Mouse (Mus musculus) heart, adult 18-20 months (tissue): Measurements from ENCODE around the gene Hacl1. TPM values are rescaled to one million over a fixed set of nuclear protein-coding genes. Genes with fewer than 3 reads are reported as not detected.

Experiments used
- DNase-seq, 2 experiments: peaks; one replicate each; pipeline ENCODE4 v3.0.0; 2021 to 2022; ENCODE audit warnings: mixed read lengths in 1 of 2
- total RNA-seq, 2 experiments: library from RNA; stranded (reverse); gene quantifications; 2 replicates each; pipeline ENCODE4 v1.2.3; 2021

The Hacl1 gene
- total RNA-seq, 2 experiments from 2014 or later, result 10.9 to 11.5 TPM

- DNase-seq, result no peak
Observed at GRCm38 (mm10) chr14:31574903-31575665, 66.0 kb downstream of the Hacl1 start.

GRCm38 (mm10) chr14:31572561-31573175 lies 68.4 kb downstream of the Hacl1 start:
- no peak for DNase-seq

- DNase-seq, result no peak
Observed at GRCm38 (mm10) chr14:31571419-31571818, 69.7 kb downstream of the Hacl1 start.

- DNase-seq, result no peak
Observed at GRCm38 (mm10) chr14:31570131-31570951, 70.7 kb downstream of the Hacl1 start.

GRCm38 (mm10) chr14:31569151-31569631 lies 71.9 kb downstream of the Hacl1 start:
- peak; percentile 25 to 57 for DNase-seq

- DNase-seq, result no peak
Observed at GRCm38 (mm10) chr14:31565478-31566212, 75.4 kb downstream of the Hacl1 start.

GRCm38 (mm10) chr14:31564452-31565179 lies 76.5 kb downstream of the Hacl1 start:
- DNase-seq, result peak; percentile 72 to 84

GRCm38 (mm10) chr14:31560886-31561285 lies 80.2 kb downstream of the Hacl1 start:
- peak; percentile 76 to 82 for DNase-seq

- DNase-seq, result no peak
Observed at GRCm38 (mm10) chr14:31559216-31559615, 81.9 kb downstream of the Hacl1 start.

- DNase-seq, result no peak
Observed at GRCm38 (mm10) chr14:31557784-31558183, 83.3 kb downstream of the Hacl1 start.

GRCm38 (mm10) chr14:31557273-31557672 lies 83.8 kb downstream of the Hacl1 start:
- no peak for DNase-seq

- no peak for DNase-seq
Observed at GRCm38 (mm10) chr14:31556526-31557260, 84.4 kb downstream of the Hacl1 start.

GRCm38 (mm10) chr14:31555963-31556434 lies 85.1 kb downstream of the Hacl1 start:
- DNase-seq, result peak in 1 of 2 experiments; percentile 48

- DNase-seq, result no peak
Observed at GRCm38 (mm10) chr14:31555021-31555420, 86.1 kb downstream of the Hacl1 start.

Other genes with a start within 250 kb of the Hacl1 start
- 10 to 100 TPM; 60.0 to 60.9 TPM for gene Sh3bp5, start 205.2 kb downstream of the Hacl1 start, total RNA-seq
- gene Eaf1, start 146.9 kb downstream of the Hacl1 start, total RNA-seq, result 10 to 100 TPM; 13.4 to 15.3 TPM
- gene Mettl6, start 146.2 kb downstream of the Hacl1 start, total RNA-seq, result 10 to 100 TPM in 1 of 2 experiments, 1 to 10 TPM in 1; 9.1 to 10.6 TPM
- gene Colq, start 49.9 kb downstream of the Hacl1 start, total RNA-seq, result 10 to 100 TPM in 1 of 2 experiments, 1 to 10 TPM in 1; 7.7 to 12.5 TPM
- gene Gm49387, start 408 bp downstream of the Hacl1 start, total RNA-seq, result 1 to 10 TPM in 1 of 2 experiments, not detected in 1; 2.1 TPM
- gene Btd, start 258 bp downstream of the Hacl1 start, total RNA-seq, result 10 to 100 TPM in 1 of 2 experiments, 1 to 10 TPM in 1; 7.8 to 13.2 TPM
- 10 to 100 TPM; 26.1 to 32.4 TPM for gene Ankrd28, start 189.4 kb upstream of the Hacl1 start, total RNA-seq